Mouse (Mus musculus): ENCODE results near the gene Fgfr2. TPM values are rescaled to one million over a fixed set of nuclear protein-coding genes. Genes with fewer than 3 reads are reported as not detected.

Gene Fgfr2
- polyA plus RNA-seq, 1 experiment from 2014 or later, result 11.4 TPM

- no peaks in the 10 kb centered on the region for H3K9me3 ChIP-seq (replicated peaks; ENCODE audit: control insufficient read depth, low read length)
- no peaks in the 10 kb centered on the region for H3K36me3 ChIP-seq (ENCODE audit: control insufficient read depth, insufficient read depth)
- no peak overlapping the region for H3K27ac ChIP-seq (ENCODE audit: low read length)
- no peaks in the 10 kb centered on the region for H3K4me1 ChIP-seq (ENCODE audit: control insufficient read depth, low read depth, low read length)
- H3K4me2 ChIP-seq (ENCODE audit: low read depth, low read length), result no peak overlapping the region
- 72% methylated on average over 8 of the region's 8 CpGs for WGBS (ENCODE audit: insufficient replicate concordance)
- ATAC-seq (ENCODE audit: low read depth), result no peak
- H3K9ac ChIP-seq (ENCODE audit: low read depth, low read length), result no peak overlapping the region
- H3K4me3 ChIP-seq (ENCODE audit: low read depth, low read length), result no peak overlapping the region
- H3K27me3 ChIP-seq (ENCODE audit: control insufficient read depth, insufficient read depth, low read depth, low read length), result no peaks in the 10 kb centered on the region
Observed at GRCm38 (mm10) chr7:132236789-132237188, 886.4 kb downstream of the Fgfr2 start.

- no peak for ATAC-seq (ENCODE audit: low read depth)
- Histone ChIP-seq H3K9ac (ENCODE audit: low read depth, low read length) (no peak overlapping the region), H3K27me3 (ENCODE audit: control insufficient read depth, insufficient read depth, low read depth, low read length) (no peaks in the 10 kb centered on the region), H3K4me2 (ENCODE audit: low read depth, low read length) (no peak overlapping the region), H3K27ac (ENCODE audit: low read length) (no peak overlapping the region), H3K4me1 (ENCODE audit: control insufficient read depth, low read depth, low read length) (no peaks in the 10 kb centered on the region), H3K4me3 (ENCODE audit: low read depth, low read length) (no peak overlapping the region), H3K36me3 (ENCODE audit: control insufficient read depth, insufficient read depth) (no peaks in the 10 kb centered on the region), H3K9me3 (replicated peaks; ENCODE audit: control insufficient read depth, low read length) (no peaks in the 10 kb centered on the region)
- WGBS (ENCODE audit: insufficient replicate concordance), result 70% methylated on average over 3 of the region's 3 CpGs
Observed at GRCm38 (mm10) chr7:132234250-132234649, 888.9 kb downstream of the Fgfr2 start.

DNA sequence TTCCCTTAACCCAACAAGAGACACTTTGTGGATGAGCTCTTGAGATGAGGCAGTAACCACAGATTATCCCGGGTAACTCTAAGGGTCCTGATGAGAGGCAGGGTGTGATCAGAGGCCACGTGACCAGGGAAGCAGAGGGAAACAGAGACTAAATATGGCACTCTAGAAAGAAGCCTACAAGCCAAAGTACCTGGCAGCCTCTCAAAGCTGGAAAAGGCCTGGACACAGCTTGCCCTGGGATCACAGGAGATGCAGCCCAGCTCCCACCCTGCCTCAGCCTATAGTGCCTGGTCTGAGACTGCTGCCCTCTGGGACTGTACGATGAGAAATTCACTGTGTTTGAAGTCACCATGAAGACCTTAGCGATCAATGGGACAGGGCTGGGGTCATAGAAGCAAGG lies 889.4 kb downstream of the Fgfr2 start:
- H3K9ac ChIP-seq (ENCODE audit: low read depth, low read length), result no peak overlapping the region
- no peak overlapping the region for H3K27ac ChIP-seq (ENCODE audit: low read length)
- H3K4me3 ChIP-seq (ENCODE audit: low read depth, low read length), result no peak overlapping the region
- H3K36me3 ChIP-seq (ENCODE audit: control insufficient read depth, insufficient read depth), result no peaks in the 10 kb centered on the region
- no peaks in the 10 kb centered on the region for H3K27me3 ChIP-seq (ENCODE audit: control insufficient read depth, insufficient read depth, low read depth, low read length)
- H3K4me1 ChIP-seq (ENCODE audit: control insufficient read depth, low read depth, low read length), result no peaks in the 10 kb centered on the region
- no peak overlapping the region for H3K4me2 ChIP-seq (ENCODE audit: low read depth, low read length)
- ATAC-seq (ENCODE audit: low read depth), result no peak
- 71% methylated on average over 4 of the region's 4 CpGs for WGBS (ENCODE audit: insufficient replicate concordance)
- H3K9me3 ChIP-seq (replicated peaks; ENCODE audit: control insufficient read depth, low read length), result no peaks in the 10 kb centered on the region

GRCm38 (mm10) chr7:132232937-132233336 lies 890.2 kb downstream of the Fgfr2 start:
- no peak overlapping the region for H3K27ac ChIP-seq (ENCODE audit: low read length)
- no peaks in the 10 kb centered on the region for H3K27me3 ChIP-seq (ENCODE audit: control insufficient read depth, insufficient read depth, low read depth, low read length)
- no peak overlapping the region for H3K4me2 ChIP-seq (ENCODE audit: low read depth, low read length)
- no peaks in the 10 kb centered on the region for H3K9me3 ChIP-seq (replicated peaks; ENCODE audit: control insufficient read depth, low read length)
- no peaks in the 10 kb centered on the region for H3K36me3 ChIP-seq (ENCODE audit: control insufficient read depth, insufficient read depth)
- H3K4me1 ChIP-seq (ENCODE audit: control insufficient read depth, low read depth, low read length), result no peaks in the 10 kb centered on the region
- 54% methylated on average over 2 of the region's 2 CpGs for WGBS (ENCODE audit: insufficient replicate concordance)
- no peak for ATAC-seq (ENCODE audit: low read depth)
- H3K4me3 ChIP-seq (ENCODE audit: low read depth, low read length), result no peak overlapping the region
- H3K9ac ChIP-seq (ENCODE audit: low read depth, low read length), result no peak overlapping the region

DNA sequence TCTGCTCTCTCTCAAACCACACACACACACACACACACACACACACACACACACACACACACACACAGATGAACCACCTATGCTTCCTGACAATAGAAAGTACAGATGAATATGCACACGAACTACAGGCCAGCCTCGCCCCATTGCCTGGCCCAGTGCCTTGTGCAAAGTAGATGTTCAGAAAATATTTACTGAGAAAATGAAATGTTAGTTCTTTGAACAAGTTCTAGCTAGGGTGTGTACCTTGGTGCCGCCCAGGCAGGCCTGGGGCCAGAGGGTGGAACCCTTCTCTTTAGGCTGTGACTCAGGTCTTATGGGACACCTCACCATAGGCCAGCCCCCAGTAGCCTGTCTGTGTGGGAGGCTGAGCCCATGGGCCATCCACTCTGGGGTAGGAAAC lies 891.7 kb downstream of the Fgfr2 start:
- ATAC-seq (ENCODE audit: low read depth), result no peak
- H3K36me3 ChIP-seq (ENCODE audit: control insufficient read depth, insufficient read depth), result no peaks in the 10 kb centered on the region
- H3K4me2 ChIP-seq (ENCODE audit: low read depth, low read length), result no peak overlapping the region
- WGBS (ENCODE audit: insufficient replicate concordance), result 60% methylated on average over 3 of the region's 3 CpGs
- H3K4me1 ChIP-seq (ENCODE audit: control insufficient read depth, low read depth, low read length), result no peaks in the 10 kb centered on the region
- H3K9me3 ChIP-seq (replicated peaks; ENCODE audit: control insufficient read depth, low read length), result no peaks in the 10 kb centered on the region
- no peaks in the 10 kb centered on the region for H3K27me3 ChIP-seq (ENCODE audit: control insufficient read depth, insufficient read depth, low read depth, low read length)
- no peak overlapping the region for H3K4me3 ChIP-seq (ENCODE audit: low read depth, low read length)
- H3K27ac ChIP-seq (ENCODE audit: low read length), result no peak overlapping the region
- H3K9ac ChIP-seq (ENCODE audit: low read depth, low read length), result no peak overlapping the region

DNA sequence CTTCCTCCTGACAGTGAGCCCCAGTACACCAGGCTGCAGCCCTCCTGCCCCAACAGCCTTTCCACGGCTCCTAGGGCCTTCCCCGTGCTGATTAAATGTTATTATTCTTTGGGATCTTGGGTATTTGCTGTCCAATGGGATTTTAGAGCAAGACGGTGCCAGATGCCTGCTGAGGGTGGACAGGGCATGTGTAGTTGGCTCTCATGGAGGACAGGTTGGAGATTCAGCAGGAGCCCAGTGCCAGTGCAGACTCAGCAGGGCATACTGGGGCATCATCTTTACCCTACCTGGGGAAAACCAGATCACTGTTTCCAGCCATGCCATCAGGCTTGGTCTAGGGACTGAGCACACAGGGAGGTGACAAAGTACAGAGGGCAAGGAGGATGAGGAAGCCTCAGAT lies 892.2 kb downstream of the Fgfr2 start:
- no peaks in the 10 kb centered on the region for H3K36me3 ChIP-seq (ENCODE audit: control insufficient read depth, insufficient read depth)
- ATAC-seq (ENCODE audit: low read depth), result no peak
- H3K4me1 ChIP-seq (ENCODE audit: control insufficient read depth, low read depth, low read length), result no peaks in the 10 kb centered on the region
- WGBS (ENCODE audit: insufficient replicate concordance), result 68% methylated on average over 3 of the region's 3 CpGs
- H3K9ac ChIP-seq (ENCODE audit: low read depth, low read length), result no peak overlapping the region
- no peak overlapping the region for H3K4me2 ChIP-seq (ENCODE audit: low read depth, low read length)
- H3K4me3 ChIP-seq (ENCODE audit: low read depth, low read length), result no peak overlapping the region
- H3K27me3 ChIP-seq (ENCODE audit: control insufficient read depth, insufficient read depth, low read depth, low read length), result no peaks in the 10 kb centered on the region
- H3K9me3 ChIP-seq (replicated peaks; ENCODE audit: control insufficient read depth, low read length), result no peaks in the 10 kb centered on the region
- no peak overlapping the region for H3K27ac ChIP-seq (ENCODE audit: low read length)

DNA sequence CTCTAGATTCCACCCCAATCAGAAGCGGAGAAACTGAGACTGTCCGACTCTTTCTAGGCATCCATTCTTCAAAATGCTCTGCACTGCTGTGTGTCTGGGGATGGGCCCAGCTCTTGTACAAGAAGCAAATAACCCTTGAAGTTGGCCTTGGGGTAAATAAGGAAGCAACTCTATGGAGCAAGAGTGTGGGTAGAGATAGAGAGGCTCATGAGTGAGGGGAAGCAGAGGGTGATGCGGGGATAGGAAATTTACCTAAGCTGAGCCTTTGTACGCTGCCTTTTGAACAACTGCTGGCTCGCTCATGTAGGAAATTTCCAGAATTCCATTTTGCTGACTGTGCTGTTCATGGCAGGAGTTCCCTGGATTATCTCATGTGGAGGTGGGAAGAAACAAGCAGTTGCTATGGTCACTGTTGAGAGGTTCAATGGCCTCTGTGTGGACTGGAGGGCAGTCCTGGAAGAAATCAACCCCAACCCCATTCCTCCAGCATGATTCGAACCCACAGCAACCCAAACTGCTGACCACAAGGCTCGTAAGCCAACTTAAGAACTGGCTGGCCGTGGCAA lies 896.0 kb downstream of the Fgfr2 start:
- no peak for ATAC-seq (ENCODE audit: low read depth)
- H3K9ac ChIP-seq (ENCODE audit: low read depth, low read length), result no peak overlapping the region
- no peaks in the 10 kb centered on the region for H3K9me3 ChIP-seq (replicated peaks; ENCODE audit: control insufficient read depth, low read length)
- no peaks in the 10 kb centered on the region for H3K4me1 ChIP-seq (ENCODE audit: control insufficient read depth, low read depth, low read length)
- WGBS (ENCODE audit: insufficient replicate concordance), result 68% methylated on average over 8 of the region's 8 CpGs
- no peaks in the 10 kb centered on the region for H3K36me3 ChIP-seq (ENCODE audit: control insufficient read depth, insufficient read depth)
- H3K4me3 ChIP-seq (ENCODE audit: low read depth, low read length), result no peak overlapping the region
- H3K27me3 ChIP-seq (ENCODE audit: control insufficient read depth, insufficient read depth, low read depth, low read length), result no peaks in the 10 kb centered on the region
- H3K27ac ChIP-seq (ENCODE audit: low read length), result no peak overlapping the region
- H3K4me2 ChIP-seq (ENCODE audit: low read depth, low read length), result no peak overlapping the region

DNA sequence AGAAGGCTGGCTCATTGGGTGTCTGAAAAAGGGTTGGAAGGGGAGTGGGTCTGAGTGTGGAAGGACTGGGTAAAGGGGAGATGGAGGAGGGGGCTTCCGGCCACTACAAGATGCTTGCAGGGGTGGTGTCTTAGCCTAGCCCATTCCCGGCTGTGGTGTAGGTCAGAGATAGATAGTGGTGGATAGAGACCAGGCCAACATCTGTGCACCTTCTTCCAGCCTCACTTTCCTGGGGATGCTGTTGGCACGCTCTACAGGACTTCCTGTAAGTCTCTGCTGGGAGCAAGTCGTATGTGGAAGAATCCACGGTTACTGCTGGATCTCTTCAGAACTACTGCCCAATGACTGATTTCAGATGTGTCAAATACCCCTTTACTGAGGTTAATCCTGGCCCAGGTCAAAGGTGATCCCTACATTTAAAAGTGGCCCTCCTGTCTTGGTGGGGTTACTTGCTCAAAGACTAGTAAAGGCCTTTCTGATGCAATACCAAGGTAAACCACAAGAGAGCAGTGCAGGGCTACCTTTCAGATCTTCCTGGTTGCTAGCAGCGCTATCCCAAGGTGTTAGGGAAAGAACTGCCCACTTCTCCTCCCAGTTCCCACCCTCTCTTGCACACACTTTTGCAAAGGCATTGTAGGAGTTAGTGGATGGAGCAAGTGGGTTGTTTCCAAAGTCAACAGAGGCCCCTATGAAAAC lies 896.6 kb downstream of the Fgfr2 start:
- H3K36me3 ChIP-seq (ENCODE audit: control insufficient read depth, insufficient read depth), result no peaks in the 10 kb centered on the region
- no peaks in the 10 kb centered on the region for H3K4me1 ChIP-seq (ENCODE audit: control insufficient read depth, low read depth, low read length)
- no peak overlapping the region for H3K4me2 ChIP-seq (ENCODE audit: low read depth, low read length)
- no peak for ATAC-seq (ENCODE audit: low read depth)
- no peaks in the 10 kb centered on the region for H3K27me3 ChIP-seq (ENCODE audit: control insufficient read depth, insufficient read depth, low read depth, low read length)
- no peak overlapping the region for H3K27ac ChIP-seq (ENCODE audit: low read length)
- H3K4me3 ChIP-seq (ENCODE audit: low read depth, low read length), result no peak overlapping the region
- no peak overlapping the region for H3K9ac ChIP-seq (ENCODE audit: low read depth, low read length)
- 41% methylated on average over 6 of the region's 6 CpGs for WGBS (ENCODE audit: insufficient replicate concordance)
- no peaks in the 10 kb centered on the region for H3K9me3 ChIP-seq (replicated peaks; ENCODE audit: control insufficient read depth, low read length)

DNA sequence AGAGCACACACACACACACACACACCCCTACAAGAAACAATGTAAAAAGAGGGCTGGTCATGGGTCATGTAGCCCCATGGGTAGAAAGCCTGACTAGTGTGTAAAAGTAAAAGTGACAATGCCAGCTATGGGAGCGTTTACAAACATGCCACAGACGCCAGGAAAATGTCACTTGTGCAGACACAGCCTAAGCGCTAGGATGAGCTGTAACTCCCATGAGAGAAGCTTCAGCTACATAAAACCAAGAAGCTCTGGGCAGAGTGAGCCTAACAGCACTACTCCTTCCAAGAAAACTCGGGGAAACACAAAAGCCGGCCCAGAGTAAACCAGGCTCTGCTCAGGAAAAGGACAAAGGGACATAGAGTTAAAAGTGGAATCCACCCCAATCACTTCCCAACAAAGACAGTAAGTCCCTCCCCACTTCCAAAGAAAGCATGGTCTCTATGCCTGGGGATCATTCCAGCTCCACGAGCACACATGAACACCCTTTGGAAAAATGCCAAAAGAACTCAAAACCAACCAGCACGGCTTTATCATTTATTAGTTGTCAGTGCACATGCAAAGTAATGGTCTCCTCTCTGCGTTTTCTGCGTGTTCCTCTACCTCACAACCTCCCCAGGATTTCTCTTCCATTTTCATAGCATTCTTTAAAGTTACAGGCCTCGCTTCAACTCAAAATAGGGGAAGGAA lies 899.6 kb downstream of the Fgfr2 start:
- no peak overlapping the region for H3K4me2 ChIP-seq (ENCODE audit: low read depth, low read length)
- H3K4me1 ChIP-seq (ENCODE audit: control insufficient read depth, low read depth, low read length), result no peaks in the 10 kb centered on the region
- no peak overlapping the region for H3K4me3 ChIP-seq (ENCODE audit: low read depth, low read length)
- no peak for ATAC-seq (ENCODE audit: low read depth)
- H3K9me3 ChIP-seq (replicated peaks; ENCODE audit: control insufficient read depth, low read length), result no peaks in the 10 kb centered on the region
- H3K9ac ChIP-seq (ENCODE audit: low read depth, low read length), result no peak overlapping the region
- no peak overlapping the region for H3K27ac ChIP-seq (ENCODE audit: low read length)
- WGBS (ENCODE audit: insufficient replicate concordance), result 47% methylated on average over 10 of the region's 10 CpGs
- H3K36me3 ChIP-seq (ENCODE audit: control insufficient read depth, insufficient read depth), result no peaks in the 10 kb centered on the region
- H3K27me3 ChIP-seq (ENCODE audit: control insufficient read depth, insufficient read depth, low read depth, low read length), result no peaks in the 10 kb centered on the region
